In genomic region chr17:33918293-33919203, GRCm38 (mm10) we compare ENCODE assay signal across 7 mouse cellular contexts. TPM values are rescaled to one million over a fixed set of nuclear protein-coding genes. Genes with fewer than 3 reads are reported as not detected.
DNase-seq lines count a peak whose midpoint lies in the region; ATAC-seq lines count a peak whose summit lies in the region.

No protein-coding gene starts in this region.

- H3K27ac ChIP-seq in embryonic facial prominence, embryonic 11.5 days (replicated peaks; ENCODE audit: low read depth, low read length), result no peak overlapping the region
- peak overlapping the region; percentile 89 for H3K27ac ChIP-seq in heart, embryonic 16.5 days (ENCODE audit: low read length)
- H3K27ac ChIP-seq in limb, embryonic 15.5 days, result peak overlapping the region; percentile 78
- H3K27ac ChIP-seq in neural tube, embryonic 14.5 days (ENCODE audit: low read depth, low read length), result no peak overlapping the region

- DNase-seq in spleen, postnatal 4 days (ENCODE audit: low spot score in 2 of 2), result peak; percentile 53 to 75
- no peak for DNase-seq in spleen, adult 12 weeks (ENCODE audit: low spot score)
- no peak for DNase-seq in embryonic facial prominence, embryonic 11.5 days (ENCODE audit: low spot score)
- no peak for DNase-seq in right cerebral cortex, postnatal 4 days

- 59% methylated on average over 37 of the region's 37 CpGs for WGBS in embryonic facial prominence, embryonic 11.5 days
- 55% methylated on average over 37 of the region's 37 CpGs for WGBS in heart, embryonic 16.5 days
- WGBS in limb, embryonic 15.5 days, result 52% methylated on average over 37 of the region's 37 CpGs
- 61% methylated on average over 37 of the region's 37 CpGs for WGBS in neural tube, embryonic 14.5 days

- no peak overlapping the region; the same call in 1 of the 2 replicates for H3K4me2 ChIP-seq in embryonic facial prominence, embryonic 11.5 days (ENCODE audit: low read depth, low read length)
- peak overlapping the region; percentile 97 for H3K4me2 ChIP-seq in heart, embryonic 16.5 days (ENCODE audit: low read depth, low read length)
- peak overlapping the region; percentile 88 for H3K4me2 ChIP-seq in limb, embryonic 15.5 days
- H3K4me2 ChIP-seq in neural tube, embryonic 14.5 days (ENCODE audit: low read depth, low read length), result peak overlapping the region; percentile 64

- peaks cover 7% of the 10 kb centered on the region for H3K36me3 ChIP-seq in embryonic facial prominence, embryonic 11.5 days (replicated peaks; ENCODE audit: control insufficient read depth, insufficient read depth, low read depth, low read length)
- peaks cover 20% of the 10 kb centered on the region for H3K36me3 ChIP-seq in heart, embryonic 16.5 days (ENCODE audit: control insufficient read depth, insufficient read depth)
- peaks cover 26% of the 10 kb centered on the region for H3K36me3 ChIP-seq in limb, embryonic 15.5 days
- peaks cover 7% of the 10 kb centered on the region for H3K36me3 ChIP-seq in neural tube, embryonic 14.5 days (ENCODE audit: control insufficient read depth, insufficient read depth, low read length)

- H3K9me3 ChIP-seq in embryonic facial prominence, embryonic 11.5 days (replicated peaks; ENCODE audit: control insufficient read depth, low read length), result no peaks in the 10 kb centered on the region
- H3K9me3 ChIP-seq in heart, embryonic 16.5 days (replicated peaks; ENCODE audit: control insufficient read depth, low read length), result no peaks in the 10 kb centered on the region
- no peaks in the 10 kb centered on the region for H3K9me3 ChIP-seq in limb, embryonic 15.5 days
- no peaks in the 10 kb centered on the region for H3K9me3 ChIP-seq in neural tube, embryonic 14.5 days (ENCODE audit: control insufficient read depth, low read length)

- H3K4me3 ChIP-seq in embryonic facial prominence, embryonic 11.5 days (ENCODE audit: low read depth, low read length), result peak overlapping the region; percentile 51; the same call in 1 of the 2 replicates
- peak overlapping the region; percentile 85 for H3K4me3 ChIP-seq in heart, embryonic 16.5 days (ENCODE audit: low read length)
- H3K4me3 ChIP-seq in limb, embryonic 15.5 days, result peak overlapping the region; percentile 56
- peak overlapping the region; percentile 32; the same call in 1 of the 2 replicates for H3K4me3 ChIP-seq in neural tube, embryonic 14.5 days (ENCODE audit: low read depth, low read length)

- H3K4me1 ChIP-seq in embryonic facial prominence, embryonic 11.5 days (ENCODE audit: control insufficient read depth, insufficient read depth, low read length), result peaks cover 2% of the 10 kb centered on the region
- peaks cover 23% of the 10 kb centered on the region for H3K4me1 ChIP-seq in heart, embryonic 16.5 days (ENCODE audit: control insufficient read depth, insufficient read depth, low read length)
- H3K4me1 ChIP-seq in limb, embryonic 15.5 days, result peaks cover 61% of the 10 kb centered on the region
- H3K4me1 ChIP-seq in neural tube, embryonic 14.5 days (ENCODE audit: control insufficient read depth, insufficient read depth, low read length), result peaks cover 22% of the 10 kb centered on the region

- no peaks in the 10 kb centered on the region for H3K27me3 ChIP-seq in embryonic facial prominence, embryonic 11.5 days (ENCODE audit: control insufficient read depth, insufficient read depth, low read length)
- no peaks in the 10 kb centered on the region for H3K27me3 ChIP-seq in heart, embryonic 16.5 days (ENCODE audit: control insufficient read depth, insufficient read depth, low read length)
- H3K27me3 ChIP-seq in limb, embryonic 15.5 days, result no peaks in the 10 kb centered on the region
- H3K27me3 ChIP-seq in neural tube, embryonic 14.5 days (ENCODE audit: control insufficient read depth, insufficient read depth, low read length), result no peaks in the 10 kb centered on the region

- no peak for ATAC-seq in embryonic facial prominence, embryonic 11.5 days (replicated peaks; ENCODE audit: insufficient number of reproducible peaks, low FRiP score, low TSS enrichment, low read depth)
- no peak for ATAC-seq in heart, embryonic 16.5 days (replicated peaks; ENCODE audit: extremely low read depth, insufficient read depth, low FRiP score)
- no peak for ATAC-seq in limb, embryonic 15.5 days (ENCODE audit: insufficient number of reproducible peaks, low FRiP score, low TSS enrichment, low read depth)
- no peak for ATAC-seq in neural tube, embryonic 14.5 days (ENCODE audit: low read depth)

- no peak overlapping the region for H3K9ac ChIP-seq in embryonic facial prominence, embryonic 11.5 days (replicated peaks; ENCODE audit: low read length)
- peak overlapping the region; percentile 86 for H3K9ac ChIP-seq in heart, embryonic 16.5 days (ENCODE audit: low read length)
- H3K9ac ChIP-seq in limb, embryonic 15.5 days, result peak overlapping the region; percentile 54; the same call in 1 of the 2 replicates
- no peak overlapping the region for H3K9ac ChIP-seq in neural tube, embryonic 14.5 days (replicated peaks; ENCODE audit: low read depth, low read length)

RNA-seq across cellular contexts. Expression of gene Zbtb22, which starts 2.8 kb away (rescaled TPM):
- polyA plus RNA-seq in embryonic facial prominence, embryonic 11.5 days (2014; fragmentation: Nextera tagmentation; extraction: Ambion mirVana), result 7.3 and 8.4 TPM in 2 replicates
- polyA plus RNA-seq in heart, embryonic 16.5 days (2015; fragmentation: Nextera tagmentation; extraction: Ambion mirVana), result 12.8 and 14.0 TPM in 2 replicates
- 14.0 and 15.5 TPM in 2 replicates for polyA plus RNA-seq in limb, embryonic 15.5 days (2015; fragmentation: Nextera tagmentation; extraction: Ambion mirVana)
- 6.5 and 8.9 TPM in 2 replicates for polyA plus RNA-seq in neural tube, embryonic 14.5 days (2014; fragmentation: Nextera tagmentation; extraction: Ambion mirVana)

RNA-seq across cellular contexts. Expression of gene Tapbp, which starts 2.8 kb away (rescaled TPM):
- 11.3 and 12.8 TPM in 2 replicates for polyA plus RNA-seq in embryonic facial prominence, embryonic 11.5 days (2014; fragmentation: Nextera tagmentation; extraction: Ambion mirVana)
- 56.1 and 64.3 TPM in 2 replicates for polyA plus RNA-seq in heart, embryonic 16.5 days (2015; fragmentation: Nextera tagmentation; extraction: Ambion mirVana)
- polyA plus RNA-seq in limb, embryonic 15.5 days (2015; fragmentation: Nextera tagmentation; extraction: Ambion mirVana), result 42.1 and 46.3 TPM in 2 replicates
- polyA plus RNA-seq in neural tube, embryonic 14.5 days (2014; fragmentation: Nextera tagmentation; extraction: Ambion mirVana), result 35.7 and 36.2 TPM in 2 replicates

RNA-seq across cellular contexts. Expression of gene Daxx, which starts 9.3 kb away (rescaled TPM):
- 55.0 and 59.9 TPM in 2 replicates for polyA plus RNA-seq in embryonic facial prominence, embryonic 11.5 days (2014; fragmentation: Nextera tagmentation; extraction: Ambion mirVana)
- 34.8 and 39.4 TPM in 2 replicates for polyA plus RNA-seq in heart, embryonic 16.5 days (2015; fragmentation: Nextera tagmentation; extraction: Ambion mirVana)
- 47.2 and 55.7 TPM in 2 replicates for polyA plus RNA-seq in limb, embryonic 15.5 days (2015; fragmentation: Nextera tagmentation; extraction: Ambion mirVana)
- polyA plus RNA-seq in neural tube, embryonic 14.5 days (2014; fragmentation: Nextera tagmentation; extraction: Ambion mirVana), result 46.0 and 54.1 TPM in 2 replicates

RNA-seq across cellular contexts. Expression of gene Rgl2, which starts 10.8 kb away (rescaled TPM):
- polyA plus RNA-seq in embryonic facial prominence, embryonic 11.5 days (2014; fragmentation: Nextera tagmentation; extraction: Ambion mirVana), result 26.0 and 26.3 TPM in 2 replicates
- polyA plus RNA-seq in heart, embryonic 16.5 days (2015; fragmentation: Nextera tagmentation; extraction: Ambion mirVana), result 40.8 and 42.9 TPM in 2 replicates
- 51.8 and 58.5 TPM in 2 replicates for polyA plus RNA-seq in limb, embryonic 15.5 days (2015; fragmentation: Nextera tagmentation; extraction: Ambion mirVana)
- polyA plus RNA-seq in neural tube, embryonic 14.5 days (2014; fragmentation: Nextera tagmentation; extraction: Ambion mirVana), result 48.8 and 51.3 TPM in 2 replicates

RNA-seq across cellular contexts. Expression of gene Platr17, which starts 13.6 kb away (rescaled TPM):
- 0.36 TPM in 2 replicates for polyA plus RNA-seq in embryonic facial prominence, embryonic 11.5 days (2014; fragmentation: Nextera tagmentation; extraction: Ambion mirVana)
- 0.30 TPM in 1 of 2 replicates, not detected in the other for polyA plus RNA-seq in heart, embryonic 16.5 days (2015; fragmentation: Nextera tagmentation; extraction: Ambion mirVana)
- polyA plus RNA-seq in limb, embryonic 15.5 days (2015; fragmentation: Nextera tagmentation; extraction: Ambion mirVana), result 0.19 and 0.30 TPM in 2 replicates
- 0.70 and 0.79 TPM in 2 replicates for polyA plus RNA-seq in neural tube, embryonic 14.5 days (2014; fragmentation: Nextera tagmentation; extraction: Ambion mirVana)

Comparison
In these comparisons a context has a peak if more than half of its experiments do, and no peak if none do; other contexts are left out.
1. DNase-seq: peak in spleen, postnatal 4 days (2 of 2); none in spleen, adult 12 weeks (single experiment), embryonic facial prominence, embryonic 11.5 days (single experiment) and right cerebral cortex, postnatal 4 days (single experiment).
2. H3K27ac ChIP-seq: peak in heart, embryonic 16.5 days (single experiment) and limb, embryonic 15.5 days (single experiment); none in embryonic facial prominence, embryonic 11.5 days (single experiment) and neural tube, embryonic 14.5 days (single experiment).
3. H3K4me3 ChIP-seq: peak in every context shown above with its lines; median percentile 85 in heart, embryonic 16.5 days; 56 in limb, embryonic 15.5 days; 51 in embryonic facial prominence, embryonic 11.5 days; 32 in neural tube, embryonic 14.5 days.
4. H3K9ac ChIP-seq: peak in heart, embryonic 16.5 days (single experiment) and limb, embryonic 15.5 days (single experiment); none in embryonic facial prominence, embryonic 11.5 days (single experiment) and neural tube, embryonic 14.5 days (single experiment).